Mouse (Mus musculus): ENCODE results near the gene Pik3c2g.

DNA sequence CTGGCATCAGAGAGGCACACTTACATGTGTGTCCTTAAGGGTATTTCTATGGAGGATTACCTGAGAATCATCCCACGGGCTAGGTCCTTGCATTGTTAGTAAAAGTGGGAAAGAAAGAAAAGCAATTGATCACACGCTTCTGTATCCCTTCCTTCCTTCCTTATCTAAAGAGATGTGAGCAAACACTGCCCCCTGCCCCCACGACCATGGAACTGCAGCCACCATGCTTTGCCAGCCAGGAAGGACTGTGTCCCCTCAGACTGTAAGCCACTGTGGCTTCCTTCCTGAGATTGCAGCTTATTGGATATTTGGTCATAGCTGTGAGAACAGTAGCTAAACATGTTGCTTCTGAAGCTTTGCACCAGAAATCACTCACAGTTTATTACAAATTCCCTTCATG, 418.2 kb downstream of the Pik3c2g start:
- TF ChIP-seq CTCF (IDR thresholded peaks at IDR 0.05; ENCODE audit: extremely low read depth, insufficient read depth, low read length): no peak
- no peak for TF ChIP-seq POLR2A (IDR thresholded peaks at IDR 0.05; ENCODE audit: extremely low read depth, insufficient read depth, low read length)
